Mouse (Mus musculus): ENCODE data around the gene Camta1.

DNA sequence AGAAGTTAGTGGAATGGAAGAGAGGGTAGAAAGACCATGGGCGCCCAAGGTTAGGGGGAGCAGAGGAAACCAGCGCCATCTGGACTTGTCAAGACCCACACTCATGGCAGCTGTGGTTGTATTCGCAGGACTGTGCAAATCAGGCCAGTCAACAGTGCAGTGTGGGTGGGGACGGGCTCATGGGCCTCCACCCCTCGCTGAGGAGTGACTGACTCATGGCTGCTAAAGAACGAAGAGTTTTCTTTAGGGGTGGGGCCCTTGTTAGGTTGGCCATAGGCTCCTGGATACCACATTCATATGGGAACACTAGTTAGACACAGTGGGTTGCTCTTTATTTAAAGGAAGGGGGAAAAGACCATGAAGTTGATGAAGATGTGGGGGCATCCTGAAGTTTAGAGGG is 383.7 kb downstream of the Camta1 start:
- TF ChIP-seq CTCF (conservative IDR thresholded peaks at IDR 0.05; ENCODE audit: insufficient read depth, insufficient read length, low read depth, low read length) (no peak), POLR2A (IDR thresholded peaks at IDR 0.05; ENCODE audit: low read depth, low read length) (no peak)
